Mouse (Mus musculus) liver, embryonic 14.5 days (tissue): Measurements from ENCODE around the gene Hdac9.

Experiments
- CTCF ChIP-seq: IDR thresholded peaks from 2 replicates; pipeline ENCODE4 v1.5.1; 2016; ENCODE audit warnings: antibody characterized with exemption, low read depth, control low read depth
- EP300 ChIP-seq: IDR thresholded peaks from 2 replicates; pipeline ENCODE4 v1.6.1; 2016; ENCODE audit warnings: antibody characterized with exemption, low read depth

DNA sequence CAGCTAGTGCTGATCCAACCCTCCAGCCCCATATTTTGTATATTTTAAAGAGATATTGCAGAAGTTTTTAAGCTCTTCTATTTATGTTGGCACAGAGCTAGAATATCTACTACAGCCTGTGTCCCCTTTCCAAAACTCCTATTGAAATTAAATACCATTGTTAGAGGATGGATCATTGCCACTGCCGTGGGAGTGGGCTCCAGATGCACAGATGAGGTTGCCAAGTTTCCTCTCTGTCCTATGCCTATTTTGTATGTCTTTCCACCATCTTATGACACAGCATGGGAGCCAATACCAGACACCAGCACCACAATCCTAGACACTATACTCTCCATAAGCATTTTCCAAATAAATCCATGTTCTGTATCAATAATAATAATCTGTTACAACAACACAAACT, 743.9 kb downstream of the Hdac9 start:
- no peak for TF ChIP-seq EP300
- no peak for TF ChIP-seq CTCF
